Mouse (Mus musculus) limb, embryonic 13.5 days (tissue): ENCODE measurements around the gene Adamts9. TPM values are rescaled to one million over a fixed set of nuclear protein-coding genes. Genes with fewer than 3 reads are reported as not detected.

Experiments used
- ATAC-seq: fragments of 200-750 bp; cut with Nextera tagmentation; 2 replicates; pipeline ENCODE4 v1.8.0; 2017; ENCODE audit warnings: low read depth, moderate number of reproducible peaks, moderate TSS enrichment; ENCODE audit not compliant: low FRiP score
- H3K27ac ChIP-seq: fragments of 300-500 bp; sonication (generic); 2 replicates; pipeline ENCODE4 v1.5.1; 2015; ENCODE audit warnings: inconsistent platforms, mild to moderate bottlenecking, moderate library complexity
- H3K27me3 ChIP-seq: fragments of 300-500 bp; sonication (generic); 2 replicates; pipeline ENCODE4 v1.6.1; 2015; ENCODE audit warnings: mild to moderate bottlenecking, inconsistent platforms
- H3K36me3 ChIP-seq: fragments of 300-500 bp; sonication (generic); 2 replicates; pipeline ENCODE4 v1.6.1; 2015; ENCODE audit warnings: inconsistent platforms, mild to moderate bottlenecking, moderate library complexity
- H3K4me1 ChIP-seq: fragments of 300-500 bp; sonication (generic); 2 replicates; pipeline ENCODE4 v1.6.1; 2015; ENCODE audit warnings: inconsistent platforms
- H3K4me2 ChIP-seq: fragments of 300-500 bp; sonication (generic); replicated peaks from 2 replicates; pipeline ENCODE4 v1.6.1; 2015; ENCODE audit warnings: inconsistent platforms, mild to moderate bottlenecking, moderate library complexity
- H3K4me3 ChIP-seq: fragments of 300-500 bp; sonication (generic); 2 replicates; pipeline ENCODE4 v1.5.1; 2015; ENCODE audit warnings: moderate library complexity, mild to moderate bottlenecking, inconsistent platforms
- H3K9ac ChIP-seq: fragments of 300-500 bp; sonication (generic); 2 replicates; pipeline ENCODE4 v1.6.1; 2015; ENCODE audit warnings: mild to moderate bottlenecking, inconsistent platforms
- H3K9me3 ChIP-seq: fragments of 300-500 bp; sonication (generic); 2 replicates; pipeline ENCODE4 v1.6.1; 2016; ENCODE audit warnings: inconsistent platforms
- WGBS: fragments of 180-500 bp; shearing (Covaris S2); methylation state at CpG from one replicate; pipeline ENCODE4 v1.1.7; 2015; 5-methylcytosine and 5-hydroxymethylcytosine counted together
- polyA plus RNA-seq: library from polyadenylated mRNA; unstranded; fragments of >200 nt; fragmentation: Nextera tagmentation; extraction: Ambion mirVana; gene quantifications from 2 replicates; pipeline ENCODE4 v1.2.1, GENCODE M21; 2015

Gene Adamts9
- polyA plus RNA-seq, 1 experiment from 2014 or later, result 11.6 TPM

- Histone ChIP-seq H3K27me3 (no peaks in the 10 kb centered on the region), H3K4me3 (no peak overlapping the region), H3K9me3 (no peaks in the 10 kb centered on the region), H3K4me1 (peaks cover 6% of the 10 kb centered on the region), H3K4me2 (no peak overlapping the region), H3K27ac (no peak overlapping the region), H3K9ac (no peak overlapping the region), H3K36me3 (peaks cover 55% of the 10 kb centered on the region)
- 91% methylated on average over 2 of the region's 2 CpGs for WGBS
- ATAC-seq, result no peak
These were observed 68.0 kb downstream of the Adamts9 start for GRCm38 (mm10) chr6:92875340-92875739.

- H3K4me3 ChIP-seq, result no peak overlapping the region
- H3K4me2 ChIP-seq, result no peak overlapping the region
- no peak overlapping the region for H3K27ac ChIP-seq
- H3K9me3 ChIP-seq, result no peaks in the 10 kb centered on the region
- WGBS, result 59% methylated on average over 5 of the region's 5 CpGs
- H3K4me1 ChIP-seq, result peaks cover 7% of the 10 kb centered on the region
- H3K27me3 ChIP-seq, result no peaks in the 10 kb centered on the region
- no peak overlapping the region for H3K9ac ChIP-seq
- H3K36me3 ChIP-seq, result peaks cover 55% of the 10 kb centered on the region
- ATAC-seq, result no peak
These were observed 68.4 kb downstream of the Adamts9 start for GRCm38 (mm10) chr6:92874854-92875253.

- peaks cover 20% of the 10 kb centered on the region for H3K4me1 ChIP-seq
- H3K4me3 ChIP-seq, result no peak overlapping the region
- H3K9me3 ChIP-seq, result no peaks in the 10 kb centered on the region
- no peak for ATAC-seq
- H3K4me2 ChIP-seq, result no peak overlapping the region
- 85% methylated on average over 10 of the region's 10 CpGs for WGBS
- no peaks in the 10 kb centered on the region for H3K27me3 ChIP-seq
- peaks cover 41% of the 10 kb centered on the region for H3K36me3 ChIP-seq
- H3K9ac ChIP-seq, result no peak overlapping the region
- H3K27ac ChIP-seq, result no peak overlapping the region
These were observed 70.5 kb downstream of the Adamts9 start for GRCm38 (mm10) chr6:92872766-92873165.

GRCm38 (mm10) chr6:92871813-92872212, 71.5 kb downstream of the Adamts9 start:
- 34% methylated on average over 4 of the region's 4 CpGs for WGBS
- H3K4me3 ChIP-seq, result no peak overlapping the region
- H3K9me3 ChIP-seq, result no peaks in the 10 kb centered on the region
- no peak overlapping the region for H3K9ac ChIP-seq
- no peak overlapping the region for H3K4me2 ChIP-seq
- H3K4me1 ChIP-seq, result peaks cover 20% of the 10 kb centered on the region
- no peak overlapping the region for H3K27ac ChIP-seq
- H3K36me3 ChIP-seq, result peaks cover 33% of the 10 kb centered on the region
- no peak for ATAC-seq
- H3K27me3 ChIP-seq, result no peaks in the 10 kb centered on the region

GRCm38 (mm10) chr6:92869582-92870219, 73.6 kb downstream of the Adamts9 start:
- 28% methylated on average over 16 of the region's 16 CpGs for WGBS
- Histone ChIP-seq H3K9me3 (no peaks in the 10 kb centered on the region), H3K4me3 (no peak overlapping the region), H3K4me2 (peak overlapping the region; percentile 42), H3K4me1 (peaks cover 20% of the 10 kb centered on the region), H3K9ac (0 out of 2 replicates have a peak overlapping the region, but pooled peaks have one; percentile 43), H3K36me3 (peaks cover 29% of the 10 kb centered on the region), H3K27me3 (no peaks in the 10 kb centered on the region), H3K27ac (peak overlapping the region; percentile 59; the same call in 1 of the 2 replicates)
- ATAC-seq, result peak; percentile 81

- Histone ChIP-seq H3K9ac (0 out of 2 replicates have a peak within 1 kb of the TSS, but pooled peaks have one; percentile 43), H3K27ac (peak within 1 kb of the TSS; percentile 59; the same call in 1 of the 2 replicates), H3K9me3 (no peaks in the 10 kb centered on the region), H3K36me3 (peaks cover 33% of the 10 kb centered on the region), H3K4me3 (no peak within 1 kb of the TSS), H3K27me3 (no peaks in the 10 kb centered on the region), H3K4me2 (peak within 1 kb of the TSS; percentile 42), H3K4me1 (peaks cover 20% of the 10 kb centered on the region)
- 23% methylated on average over 4 of the region's 4 CpGs for WGBS
- ATAC-seq, result peak; percentile 72
These were observed 74.2 kb downstream of the Adamts9 start, which contains the start of gene Gm15737 for GRCm38 (mm10) chr6:92869089-92869581. Gene Gm15737 (plus strand): TSS chr6:92869357.

GRCm38 (mm10) chr6:92862599-92862998, 80.7 kb downstream of the Adamts9 start:
- 55% methylated on average over 9 of the region's 9 CpGs for WGBS
- H3K9ac ChIP-seq, result no peak overlapping the region
- no peak overlapping the region for H3K27ac ChIP-seq
- H3K4me2 ChIP-seq, result no peak overlapping the region
- no peak overlapping the region for H3K4me3 ChIP-seq
- no peaks in the 10 kb centered on the region for H3K9me3 ChIP-seq
- ATAC-seq, result no peak
- no peaks in the 10 kb centered on the region for H3K27me3 ChIP-seq
- H3K36me3 ChIP-seq, result peaks cover 37% of the 10 kb centered on the region
- peaks cover 6% of the 10 kb centered on the region; the same call in 1 of the 2 replicates for H3K4me1 ChIP-seq

GRCm38 (mm10) chr6:92860285-92860912, 82.9 kb downstream of the Adamts9 start:
- ATAC-seq, result no peak
- H3K36me3 ChIP-seq, result peaks cover 43% of the 10 kb centered on the region
- WGBS, result 42% methylated on average over 5 of the region's 5 CpGs
- no peak overlapping the region for H3K9ac ChIP-seq
- H3K27me3 ChIP-seq, result no peaks in the 10 kb centered on the region
- no peak overlapping the region for H3K4me3 ChIP-seq
- peaks cover 6% of the 10 kb centered on the region; the same call in 1 of the 2 replicates for H3K4me1 ChIP-seq
- no peak overlapping the region for H3K27ac ChIP-seq
- H3K4me2 ChIP-seq, result no peak overlapping the region
- H3K9me3 ChIP-seq, result no peaks in the 10 kb centered on the region

- WGBS, result 90% methylated on average over 12 of the region's 12 CpGs
- Histone ChIP-seq H3K9ac (no peak overlapping the region), H3K27me3 (no peaks in the 10 kb centered on the region), H3K27ac (no peak overlapping the region), H3K4me1 (peaks cover 6% of the 10 kb centered on the region; the same call in 1 of the 2 replicates), H3K9me3 (no peaks in the 10 kb centered on the region), H3K4me2 (no peak overlapping the region), H3K4me3 (no peak overlapping the region), H3K36me3 (peaks cover 40% of the 10 kb centered on the region)
- no peak for ATAC-seq
These were observed 84.4 kb downstream of the Adamts9 start for GRCm38 (mm10) chr6:92858721-92859510.

GRCm38 (mm10) chr6:92857761-92858160, 85.5 kb downstream of the Adamts9 start:
- Histone ChIP-seq H3K4me2 (no peak overlapping the region), H3K9ac (no peak overlapping the region), H3K9me3 (no peaks in the 10 kb centered on the region), H3K27ac (no peak overlapping the region), H3K36me3 (peaks cover 37% of the 10 kb centered on the region), H3K4me3 (no peak overlapping the region), H3K4me1 (peaks cover 6% of the 10 kb centered on the region; the same call in 1 of the 2 replicates), H3K27me3 (no peaks in the 10 kb centered on the region)
- ATAC-seq, result no peak
- 93% methylated on average over 13 of the region's 13 CpGs for WGBS

GRCm38 (mm10) chr6:92854873-92855272, 88.4 kb downstream of the Adamts9 start:
- no peaks in the 10 kb centered on the region for H3K9me3 ChIP-seq
- no peaks in the 10 kb centered on the region for H3K27me3 ChIP-seq
- peaks cover 42% of the 10 kb centered on the region for H3K36me3 ChIP-seq
- peaks cover 6% of the 10 kb centered on the region; the same call in 1 of the 2 replicates for H3K4me1 ChIP-seq
- no peak for ATAC-seq
- H3K4me2 ChIP-seq, result no peak overlapping the region
- WGBS, result 89% methylated on average over 4 of the region's 4 CpGs
- no peak overlapping the region for H3K9ac ChIP-seq
- no peak overlapping the region for H3K27ac ChIP-seq
- H3K4me3 ChIP-seq, result no peak overlapping the region

- WGBS, result 47% methylated on average over 5 of the region's 5 CpGs
- H3K9ac ChIP-seq, result no peak overlapping the region
- peaks cover 6% of the 10 kb centered on the region; the same call in 1 of the 2 replicates for H3K4me1 ChIP-seq
- H3K36me3 ChIP-seq, result peaks cover 34% of the 10 kb centered on the region
- no peak overlapping the region for H3K4me2 ChIP-seq
- H3K27ac ChIP-seq, result no peak overlapping the region
- no peaks in the 10 kb centered on the region for H3K9me3 ChIP-seq
- ATAC-seq, result peak; percentile 54; the same call in 1 of the 2 replicates
- H3K27me3 ChIP-seq, result no peaks in the 10 kb centered on the region
- no peak overlapping the region for H3K4me3 ChIP-seq
These were observed 93.0 kb downstream of the Adamts9 start for GRCm38 (mm10) chr6:92850250-92850649.
